Mouse (Mus musculus) stomach, embryonic 16.5 days (tissue): ENCODE data around the gene Ak7. TPM values are rescaled to one million over a fixed set of nuclear protein-coding genes. Genes with fewer than 3 reads are reported as not detected.

Experiments used
- ATAC-seq: fragments of 200-750 bp; cut with Nextera tagmentation; 2 replicates; pipeline ENCODE4 v1.8.0; 2017; ENCODE audit warnings: moderate number of reproducible peaks, moderate TSS enrichment; ENCODE audit not compliant: insufficient read depth, low FRiP score
- H3K27ac ChIP-seq: fragments of 300-500 bp; sonication (generic); 2 replicates; pipeline ENCODE4 v1.5.1; 2014; ENCODE audit warnings: low read length
- H3K27me3 ChIP-seq: fragments of 300-500 bp; sonication (generic); 2 replicates; pipeline ENCODE4 v1.6.1; 2014; ENCODE audit warnings: low read length, control low read depth, mixed read lengths; ENCODE audit not compliant: control insufficient read depth, insufficient read depth
- H3K36me3 ChIP-seq: fragments of 300-500 bp; sonication (generic); 2 replicates; pipeline ENCODE4 v1.6.1; 2014; ENCODE audit warnings: low read length; ENCODE audit not compliant: control insufficient read depth, insufficient read depth
- H3K4me1 ChIP-seq: fragments of 300-500 bp; sonication (generic); 2 replicates; pipeline ENCODE4 v1.6.1; 2014; ENCODE audit warnings: low read length, control low read depth, mixed read lengths; ENCODE audit not compliant: control insufficient read depth, insufficient read depth
- H3K4me2 ChIP-seq: fragments of 300-500 bp; sonication (generic); 2 replicates; pipeline ENCODE4 v1.6.1; 2014; ENCODE audit warnings: low read depth, low read length, mixed read lengths
- H3K4me3 ChIP-seq: fragments of 300-500 bp; sonication (generic); replicated peaks from 2 replicates; pipeline ENCODE4 v1.5.1; 2014; ENCODE audit warnings: mild to moderate bottlenecking, low read length
- H3K9ac ChIP-seq: fragments of 300-500 bp; sonication (generic); 2 replicates; pipeline ENCODE4 v1.6.1; 2014; ENCODE audit warnings: low read length
- H3K9me3 ChIP-seq: fragments of 300-500 bp; sonication (generic); replicated peaks from 2 replicates; pipeline ENCODE4 v1.6.1; 2016; ENCODE audit warnings: low read length, control low read depth; ENCODE audit not compliant: control insufficient read depth
- WGBS: fragments of 180-500 bp; shearing (Covaris S2); extraction: QIAGEN DNeasy Blood & Tissue Kit; methylation state at CpG from one replicate; pipeline ENCODE4 v1.1.7; 2014; 5-methylcytosine and 5-hydroxymethylcytosine counted together
- polyA plus RNA-seq: library from polyadenylated mRNA; unstranded; fragments of >200 nt; fragmentation: Nextera tagmentation; extraction: Ambion mirVana; gene quantifications from 2 replicates; pipeline ENCODE4 v1.2.1, GENCODE M21; 2015

The Ak7 gene
- polyA plus RNA-seq, 1 experiment from 2014 or later = 0.32 TPM

DNA sequence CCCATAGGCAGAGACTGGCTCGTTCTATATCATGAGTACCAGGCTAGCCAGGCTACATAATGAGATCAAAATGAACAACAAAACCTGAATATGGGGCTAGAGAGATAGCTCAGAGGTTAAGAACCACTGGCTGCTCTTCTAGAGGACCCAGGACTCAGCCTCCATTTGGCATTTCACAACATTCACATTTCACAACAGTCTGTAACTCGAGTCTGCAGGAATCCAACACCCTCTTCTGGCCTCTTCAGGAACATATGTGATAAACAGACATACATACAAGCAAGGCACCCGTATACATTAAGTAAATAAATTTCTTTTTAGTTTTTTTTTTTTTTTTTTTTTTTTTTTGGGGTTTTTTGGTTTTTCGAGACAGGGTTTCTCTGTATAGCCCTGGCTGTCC lies 17.2 kb upstream of the Ak7 start:
- Histone ChIP-seq H3K9me3 (no peaks in the 10 kb centered on the region), H3K4me3 (no peak overlapping the region), H3K36me3 (no peaks in the 10 kb centered on the region), H3K27ac (no peak overlapping the region), H3K4me2 (no peak overlapping the region), H3K27me3 (no peaks in the 10 kb centered on the region), H3K9ac (no peak overlapping the region), H3K4me1 (peaks cover 14% of the 10 kb centered on the region)
- WGBS = 74% methylated on average over 4 of the region's 4 CpGs
- ATAC-seq = no peak

DNA sequence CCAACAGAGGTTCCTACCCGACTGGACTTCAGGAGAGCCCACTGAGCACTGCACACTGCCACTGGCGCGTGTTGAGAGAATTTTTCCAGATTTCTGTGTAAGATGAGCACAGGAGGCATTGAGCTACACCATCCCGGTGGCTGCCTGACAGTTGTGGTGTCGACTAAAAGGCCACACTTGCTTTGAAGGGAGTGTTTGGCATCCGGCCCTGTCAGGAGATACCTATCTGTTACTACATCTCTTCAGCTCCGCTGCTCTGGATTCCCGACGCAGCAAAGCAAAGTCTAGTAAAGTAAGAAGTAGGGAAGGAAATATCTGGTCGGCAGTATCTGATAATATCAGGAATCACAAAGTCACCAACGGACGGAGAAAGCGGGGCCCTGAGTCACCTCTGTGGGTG lies 16.3 kb upstream of the Ak7 start:
- 92% methylated on average over 13 of the region's 13 CpGs for WGBS

DNA sequence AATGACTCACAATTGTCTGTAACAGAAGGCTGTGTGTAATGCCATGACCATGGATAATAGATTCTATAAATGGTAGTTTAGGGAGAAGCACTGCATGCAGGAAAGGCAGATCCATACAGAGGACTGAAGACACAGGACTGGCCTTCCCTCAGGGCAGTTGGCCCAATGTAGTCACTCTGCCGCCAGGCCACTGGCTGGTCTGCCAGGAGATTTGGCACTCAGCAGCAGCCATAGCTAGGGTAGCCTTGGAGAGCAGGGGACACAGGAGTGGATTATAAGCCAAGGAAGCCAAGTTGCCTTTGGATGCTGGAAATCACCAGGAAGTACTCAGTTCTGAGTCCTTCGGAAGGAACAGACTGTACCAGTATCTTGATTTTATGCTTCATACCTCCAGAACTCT lies 11.8 kb upstream of the Ak7 start:
- WGBS = 96% methylated on average over 2 of the region's 2 CpGs
- Histone ChIP-seq H3K4me3 (no peak overlapping the region), H3K9ac (no peak overlapping the region), H3K27ac (no peak overlapping the region), H3K36me3 (0 out of 2 replicates have a peak, but pooled peaks cover under 1% of the 10 kb centered on the region), H3K27me3 (no peaks in the 10 kb centered on the region), H3K9me3 (no peaks in the 10 kb centered on the region), H3K4me1 (no peaks in the 10 kb centered on the region), H3K4me2 (no peak overlapping the region)
- ATAC-seq = no peak

More for the DNA sequence above, 16.3 kb upstream of the Ak7 start:
- Histone ChIP-seq H3K4me3 (no peak overlapping the region), H3K27ac (no peak overlapping the region), H3K9me3 (no peaks in the 10 kb centered on the region), H3K9ac (no peak overlapping the region), H3K4me2 (no peak overlapping the region), H3K4me1 (peaks cover 11% of the 10 kb centered on the region), H3K27me3 (no peaks in the 10 kb centered on the region), H3K36me3 (no peaks in the 10 kb centered on the region)
- no peak for ATAC-seq

DNA sequence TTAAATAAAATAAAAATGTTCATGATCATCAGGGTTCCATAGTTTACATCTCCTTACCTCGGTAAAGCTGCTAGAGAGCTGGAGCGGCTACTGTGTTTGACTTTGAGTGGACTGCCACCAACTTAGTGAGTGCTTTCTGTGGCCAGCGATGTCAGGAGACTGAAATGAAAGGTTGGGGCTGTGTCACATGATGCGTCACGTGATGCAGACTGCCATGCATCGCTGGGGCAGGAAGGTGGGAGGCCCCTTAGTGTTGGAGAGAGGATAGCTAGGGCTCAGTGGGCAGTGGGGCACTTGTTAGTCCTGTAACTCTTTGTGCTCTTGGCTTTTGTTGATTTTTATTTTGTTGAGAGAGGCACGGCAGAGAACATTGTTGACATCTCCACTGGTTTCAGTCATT lies 9.9 kb upstream of the Ak7 start:
- Histone ChIP-seq H3K27ac (no peak overlapping the region), H3K9me3 (no peaks in the 10 kb centered on the region), H3K36me3 (0 out of 2 replicates have a peak, but pooled peaks cover 3% of the 10 kb centered on the region), H3K4me3 (no peak overlapping the region), H3K4me1 (no peaks in the 10 kb centered on the region), H3K9ac (no peak overlapping the region), H3K27me3 (no peaks in the 10 kb centered on the region), H3K4me2 (no peak overlapping the region)
- 80% methylated on average over 7 of the region's 7 CpGs for WGBS
- no peak for ATAC-seq

DNA sequence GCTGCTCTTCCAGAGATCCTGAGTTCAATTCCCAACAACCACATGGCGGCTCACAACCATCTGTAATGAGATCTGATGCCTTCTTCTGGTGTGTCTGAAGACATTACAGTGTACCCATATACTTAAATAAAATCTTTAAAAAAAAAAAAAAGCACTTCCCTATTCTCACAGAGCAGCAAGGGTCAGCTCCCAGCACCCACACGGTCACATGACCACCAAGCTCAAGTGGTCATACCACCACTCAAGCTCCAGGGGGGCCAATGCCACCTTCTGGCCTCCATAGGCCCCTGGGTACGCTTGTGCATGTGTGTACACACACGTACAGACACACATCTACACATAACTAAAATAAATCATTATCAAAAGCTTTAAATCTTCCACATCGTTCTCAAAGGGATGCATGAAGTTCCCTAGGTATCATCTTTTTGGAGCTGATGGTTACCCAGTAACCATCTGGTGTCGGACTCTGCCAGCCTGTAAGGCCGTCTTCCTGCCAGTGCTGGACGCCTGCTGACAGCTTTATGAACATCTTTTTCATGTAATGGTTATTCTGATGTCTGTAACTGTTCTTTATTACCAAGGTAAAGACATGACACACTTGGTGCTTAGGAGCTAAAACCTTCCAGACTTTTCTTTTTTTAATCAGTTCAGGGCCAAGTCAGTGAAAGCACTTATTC lies 8.5 kb upstream of the Ak7 start:
- WGBS = 87% methylated on average over 8 of the region's 8 CpGs
- 0 out of 2 replicates have a peak, but pooled peaks cover 3% of the 10 kb centered on the region for H3K36me3 ChIP-seq
- no peaks in the 10 kb centered on the region for H3K4me1 ChIP-seq
- no peak for ATAC-seq
- H3K27ac ChIP-seq = no peak overlapping the region
- H3K27me3 ChIP-seq = no peaks in the 10 kb centered on the region
- no peak overlapping the region for H3K9ac ChIP-seq
- H3K9me3 ChIP-seq = no peaks in the 10 kb centered on the region
- no peak overlapping the region for H3K4me3 ChIP-seq
- no peak overlapping the region for H3K4me2 ChIP-seq

DNA sequence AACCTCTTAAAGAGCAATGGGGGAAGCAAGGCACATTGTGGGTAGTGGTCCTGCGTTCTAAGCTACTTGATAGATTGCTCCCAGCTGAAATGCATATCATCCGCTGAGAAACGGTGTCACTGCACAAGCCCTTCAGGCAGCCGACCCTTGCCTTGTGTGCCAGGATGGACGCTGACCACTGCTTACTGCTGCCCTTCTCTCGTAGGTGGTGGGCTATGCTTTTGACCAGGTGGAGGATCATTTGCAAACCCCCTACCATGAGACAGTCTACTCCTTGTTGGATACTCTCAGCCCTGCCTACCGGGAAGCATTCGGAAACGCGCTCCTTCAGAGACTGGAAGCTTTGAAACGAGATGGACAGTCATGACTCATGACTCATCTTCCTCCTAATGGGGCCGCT lies 5.3 kb upstream of the Ak7 start:
- whole genome bisulfite sequencing = 92% methylated on average over 12 of the region's 12 CpGs
- no peaks in the 10 kb centered on the region for H3K9me3 ChIP-seq
- no peak overlapping the region for H3K4me3 ChIP-seq
- no peaks in the 10 kb centered on the region for H3K27me3 ChIP-seq
- H3K36me3 ChIP-seq = 0 out of 2 replicates have a peak, but pooled peaks cover 3% of the 10 kb centered on the region
- H3K4me2 ChIP-seq = no peak overlapping the region
- no peak overlapping the region for H3K27ac ChIP-seq
- ATAC-seq = no peak
- H3K9ac ChIP-seq = no peak overlapping the region
- H3K4me1 ChIP-seq = peaks cover 3% of the 10 kb centered on the region

DNA sequence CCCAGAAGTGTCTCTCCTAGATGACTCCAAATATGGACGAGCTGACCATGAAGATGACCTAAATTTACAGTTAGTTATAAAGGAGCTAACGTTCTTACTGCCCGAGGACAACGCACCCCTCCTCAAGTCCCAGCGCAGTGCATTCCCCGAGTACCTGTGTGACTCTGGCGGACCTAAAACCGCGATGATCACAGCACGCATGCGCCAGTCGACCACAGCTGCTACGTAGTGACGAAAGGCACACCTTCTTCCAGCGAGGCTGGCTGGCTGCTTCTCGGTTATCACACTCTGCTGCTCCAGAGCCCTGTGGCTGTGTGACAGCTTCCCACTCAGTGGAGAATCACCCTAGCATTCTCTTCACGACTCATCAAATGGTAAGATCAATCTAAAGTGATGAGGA lies 12.8 kb downstream of the Ak7 start:
- H3K4me3 ChIP-seq = no peak overlapping the region
- WGBS = 60% methylated on average over 17 of the region's 17 CpGs

DNA sequence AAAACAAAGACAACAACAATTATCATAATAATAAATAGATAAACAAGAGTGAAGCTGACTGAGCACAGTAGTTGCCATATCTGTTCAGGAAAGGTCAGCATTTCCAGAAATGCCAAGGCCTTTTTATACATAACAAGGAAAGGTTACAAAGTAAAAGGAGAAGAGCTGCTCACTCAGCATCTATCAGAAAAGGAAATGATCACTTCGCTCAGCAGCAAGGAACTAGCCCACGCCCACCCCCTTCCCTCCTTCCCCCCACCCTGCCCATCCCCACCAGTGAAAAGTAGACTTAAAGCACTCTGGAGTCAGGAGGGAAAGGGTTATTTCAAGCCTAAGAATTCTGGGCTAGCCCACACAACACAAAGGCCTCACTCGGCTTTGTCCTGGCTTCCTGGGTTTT lies 14.4 kb downstream of the Ak7 start:
- 60% methylated on average over 3 of the region's 3 CpGs for WGBS
- H3K4me2 ChIP-seq = no peak overlapping the region
- H3K27me3 ChIP-seq = no peaks in the 10 kb centered on the region
- no peak overlapping the region for H3K4me3 ChIP-seq
- H3K4me1 ChIP-seq = no peaks in the 10 kb centered on the region
- H3K9me3 ChIP-seq = no peaks in the 10 kb centered on the region
- H3K9ac ChIP-seq = no peak overlapping the region
- ATAC-seq = no peak
- no peak overlapping the region for H3K27ac ChIP-seq
- H3K36me3 ChIP-seq = no peaks in the 10 kb centered on the region

More for the DNA sequence above, 12.8 kb downstream of the Ak7 start:
- H3K27me3 ChIP-seq = no peaks in the 10 kb centered on the region
- H3K4me1 ChIP-seq = no peaks in the 10 kb centered on the region
- H3K9ac ChIP-seq = no peak overlapping the region
- no peak overlapping the region for H3K27ac ChIP-seq
- H3K4me2 ChIP-seq = peak overlapping the region; percentile 17; the same call in 1 of the 2 replicates
- H3K9me3 ChIP-seq = no peaks in the 10 kb centered on the region
- no peak for ATAC-seq
- no peaks in the 10 kb centered on the region for H3K36me3 ChIP-seq

DNA sequence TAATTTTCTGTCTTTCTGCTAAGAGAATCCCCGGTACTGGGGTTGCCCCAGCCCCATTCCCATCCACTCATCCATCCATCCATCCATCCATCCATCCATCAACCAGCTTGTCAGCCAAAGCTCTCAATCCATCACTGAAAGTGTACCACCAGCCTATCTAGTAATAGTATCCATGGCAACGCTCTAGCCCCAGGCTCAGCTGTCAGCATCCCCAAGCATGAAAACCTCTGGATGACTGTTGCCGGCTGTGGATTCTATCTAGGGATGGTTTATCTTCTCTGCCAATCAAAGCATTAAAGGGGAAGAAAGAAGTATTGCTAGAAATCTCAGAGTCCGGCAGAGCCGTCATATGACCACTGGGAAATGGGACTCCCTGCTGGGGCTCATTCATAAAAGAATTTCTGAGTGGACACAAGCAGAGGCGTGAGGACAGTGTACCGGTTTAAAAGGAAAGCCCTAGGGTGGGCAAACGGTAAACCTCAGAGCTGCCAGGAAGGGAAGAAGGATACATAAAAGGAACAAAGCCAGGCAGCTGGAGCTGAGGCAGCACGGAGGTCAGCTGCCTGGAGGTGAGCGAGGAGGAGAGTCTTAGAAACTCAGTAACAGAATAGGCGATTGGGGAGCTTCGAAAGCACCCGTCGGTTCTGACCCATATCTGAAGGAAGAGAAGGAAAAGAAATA lies 15.8 kb downstream of the Ak7 start:
- no peaks in the 10 kb centered on the region for H3K4me1 ChIP-seq
- H3K27ac ChIP-seq = no peak overlapping the region
- H3K27me3 ChIP-seq = no peaks in the 10 kb centered on the region
- no peak overlapping the region for H3K4me3 ChIP-seq
- WGBS = 49% methylated on average over 14 of the region's 14 CpGs
- H3K4me2 ChIP-seq = no peak overlapping the region
- H3K9ac ChIP-seq = no peak overlapping the region
- no peaks in the 10 kb centered on the region for H3K36me3 ChIP-seq
- ATAC-seq = no peak
- H3K9me3 ChIP-seq = no peaks in the 10 kb centered on the region
